Mouse (Mus musculus) heart, postnatal 0 days (tissue): ENCODE results near the gene Antxr1. TPM values are rescaled to one million over a fixed set of nuclear protein-coding genes. Genes with fewer than 3 reads are reported as not detected.

Experiments
- ATAC-seq: fragments of 200-750 bp; cut with Nextera tagmentation; 2 replicates; pipeline ENCODE4 v1.8.0; 2017; ENCODE audit warnings: low read depth, moderate number of reproducible peaks, moderate library complexity; ENCODE audit not compliant: insufficient read depth
- DNase-seq: peaks from one replicate; pipeline ENCODE4 v3.0.0-alpha.2; 2016; ENCODE audit warnings: low spot score
- H3K27ac ChIP-seq: fragments of 300-500 bp; sonication (generic); 2 replicates; pipeline ENCODE4 v1.5.1; 2014; ENCODE audit warnings: low read depth, mild to moderate bottlenecking
- H3K27me3 ChIP-seq: fragments of 300-500 bp; sonication (generic); 2 replicates; pipeline ENCODE4 v1.6.1; 2014; ENCODE audit warnings: low read length, mixed read lengths; ENCODE audit not compliant: control insufficient read depth, insufficient read depth
- H3K36me3 ChIP-seq: fragments of 300-500 bp; sonication (generic); replicated peaks from 2 replicates; pipeline ENCODE4 v1.6.1; 2014; ENCODE audit warnings: low read length, mixed read lengths; ENCODE audit not compliant: control insufficient read depth, insufficient read depth
- H3K4me1 ChIP-seq: fragments of 300-500 bp; sonication (generic); 2 replicates; pipeline ENCODE4 v1.6.1; 2014; ENCODE audit warnings: antibody characterized with exemption; ENCODE audit not compliant: control insufficient read depth, insufficient read depth
- H3K4me2 ChIP-seq: fragments of 300-500 bp; sonication (generic); 2 replicates; pipeline ENCODE4 v1.6.1; 2014; ENCODE audit warnings: low read depth, mild to moderate bottlenecking, low read length, moderate library complexity
- H3K4me3 ChIP-seq: fragments of 300-500 bp; sonication (generic); 2 replicates; pipeline ENCODE4 v1.5.1; 2014; ENCODE audit warnings: low read depth, low read length
- H3K9ac ChIP-seq: fragments of 300-500 bp; sonication (generic); replicated peaks from 2 replicates; pipeline ENCODE4 v1.6.1; 2014; ENCODE audit warnings: low read depth, low read length, mixed read lengths
- H3K9me3 ChIP-seq: fragments of 300-500 bp; sonication (generic); replicated peaks from 2 replicates; pipeline ENCODE4 v1.6.1; 2016; ENCODE audit warnings: low read length; ENCODE audit not compliant: control insufficient read depth
- CTCF ChIP-seq: IDR thresholded peaks from 2 replicates; pipeline ENCODE4 v1.5.1; 2016; ENCODE audit warnings: antibody characterized with exemption, control low read depth, low read depth
- EP300 ChIP-seq: IDR thresholded peaks from 2 replicates; pipeline ENCODE4 v1.6.1; 2016; ENCODE audit warnings: antibody characterized with exemption, low read depth
- WGBS: fragments of 180-500 bp; shearing (Covaris S2); extraction: QIAGEN DNeasy Blood & Tissue Kit; methylation state at CpG from one replicate; pipeline ENCODE4 v1.1.7; 2014; 5-methylcytosine and 5-hydroxymethylcytosine counted together
- polyA plus RNA-seq: library from polyadenylated mRNA; unstranded; fragments of >200 nt; fragmentation: Nextera tagmentation; extraction: Ambion mirVana; gene quantifications from 2 replicates; pipeline ENCODE4 v1.2.1, GENCODE M21; 2015
- total RNA-seq: library from RNA; depleted of rRNA; stranded (reverse); fragments of >200 nt; gene quantifications from 2 replicates; pipeline ENCODE4 v1.2.3, GENCODE M21; 2014; ENCODE audit warnings: low replicate concordance

Gene Antxr1
- total and polyA plus RNA-seq, 2 experiments from 2014 or later: 2.6 to 18.7 TPM

- no peaks in the 10 kb centered on the region for H3K9me3 ChIP-seq
- no peaks in the 10 kb centered on the region for H3K27me3 ChIP-seq
- no peak for ATAC-seq
- H3K36me3 ChIP-seq: no peaks in the 10 kb centered on the region
- no peak overlapping the region for H3K27ac ChIP-seq
- H3K4me3 ChIP-seq: no peak overlapping the region
- DNase-seq: no peak
- TF ChIP-seq EP300 (no peak), CTCF (no peak)
- no peaks in the 10 kb centered on the region for H3K4me1 ChIP-seq
- no peak overlapping the region for H3K9ac ChIP-seq
- no peak overlapping the region for H3K4me2 ChIP-seq
- 69% methylated on average over 4 of the region's 4 CpGs for WGBS
These were observed 22.9 kb downstream of the Antxr1 start for GRCm38 (mm10) chr6:87312761-87313160.

- no peak overlapping the region for H3K4me3 ChIP-seq
- WGBS: 44% methylated on average over 8 of the region's 8 CpGs
- H3K36me3 ChIP-seq: no peaks in the 10 kb centered on the region
- DNase-seq: no peak
- no peaks in the 10 kb centered on the region for H3K9me3 ChIP-seq
- TF ChIP-seq CTCF (no peak), EP300 (no peak)
- H3K4me1 ChIP-seq: no peaks in the 10 kb centered on the region
- ATAC-seq: no peak
- H3K27me3 ChIP-seq: no peaks in the 10 kb centered on the region
- H3K4me2 ChIP-seq: no peak overlapping the region
- H3K9ac ChIP-seq: no peak overlapping the region
- H3K27ac ChIP-seq: no peak overlapping the region
These were observed 31.1 kb downstream of the Antxr1 start for GRCm38 (mm10) chr6:87304486-87304885.

GRCm38 (mm10) chr6:87302746-87303145 lies 32.9 kb downstream of the Antxr1 start:
- Histone ChIP-seq H3K9ac (no peak overlapping the region), H3K4me1 (no peaks in the 10 kb centered on the region), H3K27ac (no peak overlapping the region), H3K4me3 (no peak overlapping the region), H3K9me3 (no peaks in the 10 kb centered on the region), H3K4me2 (no peak overlapping the region), H3K36me3 (no peaks in the 10 kb centered on the region), H3K27me3 (no peaks in the 10 kb centered on the region)
- TF ChIP-seq CTCF (no peak), EP300 (no peak)
- WGBS: 74% methylated on average over 5 of the region's 5 CpGs
- DNase-seq (no peak), ATAC-seq (no peak)

- no peak for DNase-seq
- Histone ChIP-seq H3K4me1 (no peaks in the 10 kb centered on the region), H3K9ac (no peak overlapping the region), H3K4me3 (no peak overlapping the region), H3K36me3 (no peaks in the 10 kb centered on the region), H3K27me3 (no peaks in the 10 kb centered on the region), H3K4me2 (no peak overlapping the region), H3K27ac (no peak overlapping the region), H3K9me3 (no peaks in the 10 kb centered on the region)
- TF ChIP-seq EP300: no peak
- no peak for TF ChIP-seq CTCF
- WGBS: 82% methylated on average over 4 of the region's 4 CpGs
- no peak for ATAC-seq
These were observed 33.6 kb downstream of the Antxr1 start for GRCm38 (mm10) chr6:87301991-87302390.

GRCm38 (mm10) chr6:87294904-87295303 lies 40.7 kb downstream of the Antxr1 start:
- TF ChIP-seq CTCF: no peak
- no peak for TF ChIP-seq EP300
- Histone ChIP-seq H3K9me3 (no peaks in the 10 kb centered on the region; the same call in 1 of the 2 replicates), H3K27ac (no peak overlapping the region), H3K4me1 (no peaks in the 10 kb centered on the region), H3K4me3 (no peak overlapping the region), H3K36me3 (no peaks in the 10 kb centered on the region), H3K4me2 (no peak overlapping the region), H3K9ac (no peak overlapping the region), H3K27me3 (no peaks in the 10 kb centered on the region)
- ATAC-seq: no peak
- 76% methylated on average over 3 of the region's 3 CpGs for WGBS
- no peak for DNase-seq
